Mouse (Mus musculus) monocyte, adult 2 months (primary cell): ENCODE data around the gene Angptl3.

Source experiments
- DNase-seq, 2 experiments: peaks; one replicate each; pipeline ENCODE4 v3.0.0; 2022; ENCODE audit warnings: low spot score in 2 of 2, low read depth in 1 of 2

The Angptl3 gene

GRCm38 (mm10) chr4:99030686-99031085, at the start of gene Angptl3:
TSS of gene Angptl3 (plus strand) at chr4:99030954.
- no peak for DNase-seq

DNA sequence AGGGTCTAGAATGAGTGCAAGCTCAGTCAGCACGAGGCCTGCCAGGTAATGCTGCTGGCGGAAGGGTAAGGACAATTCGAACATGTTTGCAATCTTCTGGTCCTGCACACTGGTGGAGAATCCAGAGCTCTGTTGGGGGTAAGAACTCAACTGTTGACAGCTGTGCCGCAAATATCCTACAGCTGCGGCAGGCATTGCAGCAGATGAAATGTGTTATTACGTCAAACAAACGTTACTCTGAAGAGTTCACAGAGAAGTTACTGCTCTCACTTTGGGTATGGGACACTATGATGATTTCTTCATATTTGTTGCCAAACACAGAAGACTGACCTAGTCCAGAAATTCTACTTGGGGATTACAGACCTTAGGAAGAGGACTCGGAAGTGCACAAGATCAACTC, 46.1 kb upstream of the Angptl3 start:
- DNase-seq, result no peak

GRCm38 (mm10) chr4:98993491-98993890, 37.3 kb upstream of the Angptl3 start:
- DNase-seq, result no peak

DNA sequence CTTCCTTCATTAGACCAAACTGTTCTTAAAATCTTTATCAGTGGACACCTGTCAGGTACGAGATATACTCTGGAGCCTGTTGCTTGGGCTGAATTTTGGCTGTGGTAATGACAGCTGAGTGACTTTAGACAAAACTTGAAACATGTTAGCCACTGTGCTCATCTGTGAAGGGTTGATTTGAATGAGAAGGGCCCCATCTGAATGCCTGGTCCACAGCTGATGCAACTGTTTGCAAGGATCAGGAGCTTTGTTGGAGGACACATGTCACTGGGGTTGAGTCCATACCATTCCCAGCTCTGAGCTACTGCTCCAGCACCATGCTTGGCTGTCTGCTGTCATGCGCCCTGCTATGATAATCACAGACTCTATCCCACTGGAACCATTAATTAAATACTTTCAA, 25.2 kb upstream of the Angptl3 start:
- no peak for DNase-seq

GRCm38 (mm10) chr4:99006319-99006718, 24.4 kb upstream of the Angptl3 start:
- no peak for DNase-seq

DNA sequence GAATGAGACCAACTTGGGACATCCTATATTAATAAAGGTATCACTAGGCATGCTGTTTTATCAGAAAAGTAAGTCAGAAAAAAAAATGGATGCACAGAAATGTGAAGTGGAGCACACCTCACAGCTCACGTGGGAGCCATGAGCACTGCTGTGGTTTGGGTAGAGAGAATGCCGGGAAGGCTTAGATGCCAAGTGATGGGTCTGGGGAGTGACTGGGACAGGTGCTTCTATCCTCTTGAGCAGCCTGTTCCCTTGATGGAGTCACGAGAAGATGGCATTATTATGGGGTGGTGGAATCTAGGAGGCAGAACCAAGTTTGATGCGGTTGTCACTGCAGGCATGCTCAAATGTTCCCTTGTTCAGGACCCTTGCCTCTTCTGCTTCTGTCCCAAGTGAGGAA, 19.7 kb upstream of the Angptl3 start:
- DNase-seq, result no peak

DNA sequence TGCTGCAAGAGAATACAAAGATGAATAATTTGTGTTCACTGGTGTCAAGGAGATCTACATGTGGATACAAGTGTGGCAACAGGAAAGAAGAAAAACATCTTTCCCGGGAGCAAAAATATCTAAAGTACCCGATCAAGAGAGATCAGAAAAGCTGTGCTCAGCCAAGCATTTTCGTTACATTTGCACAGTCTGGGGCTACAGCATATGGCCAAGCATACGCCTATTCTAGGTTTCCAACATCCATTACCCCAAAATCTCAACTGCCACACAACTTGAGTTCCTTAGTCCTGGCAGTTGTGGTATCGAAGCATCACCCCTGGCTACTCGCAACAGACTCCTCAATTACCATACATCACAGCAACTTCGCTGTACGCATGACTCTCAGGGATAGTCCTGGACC, 8.5 kb upstream of the Angptl3 start:
- DNase-seq, result no peak

DNA sequence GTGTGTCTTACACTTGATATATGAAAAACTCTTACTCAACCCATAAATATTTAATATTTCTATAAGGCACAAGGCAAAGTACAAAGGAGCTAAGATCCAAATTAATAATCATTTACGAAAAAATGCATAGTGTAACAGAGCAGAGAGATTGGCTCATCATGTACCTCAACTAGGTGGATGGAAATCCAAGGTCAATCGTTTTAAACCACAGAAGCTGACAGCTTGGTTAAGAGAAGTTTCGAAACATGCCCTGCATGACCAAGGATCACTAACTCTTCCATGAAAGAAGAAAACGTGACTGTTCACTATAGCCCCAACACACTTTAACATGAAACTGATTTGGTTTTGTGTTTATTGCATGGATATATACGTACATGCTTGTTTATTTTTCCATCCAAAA, 2.4 kb upstream of the Angptl3 start:
- no peak for DNase-seq

GRCm38 (mm10) chr4:99032921-99033320, 2.2 kb downstream of the Angptl3 start:
- no peak for DNase-seq

- DNase-seq, result no peak
Observed at GRCm38 (mm10) chr4:99044854-99045253, 14.1 kb downstream of the Angptl3 start.

DNA sequence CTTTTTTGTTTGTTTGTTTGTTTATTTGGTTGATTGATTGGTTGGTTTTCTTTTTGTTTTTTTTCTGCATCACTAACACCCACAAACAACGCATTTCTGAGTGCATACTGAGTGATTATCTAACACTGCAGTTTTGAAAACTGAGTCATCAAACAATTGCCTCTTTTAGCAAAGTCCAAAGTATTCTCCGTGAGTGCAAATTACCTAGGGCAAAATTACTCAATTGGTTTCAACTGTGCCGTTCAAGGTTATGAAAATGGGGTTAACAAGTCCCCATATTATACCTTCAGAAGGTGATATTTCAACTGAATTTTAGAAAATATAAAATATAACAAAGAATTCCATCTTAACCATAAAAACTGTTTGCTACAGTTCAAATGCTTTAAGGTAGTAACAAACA, 15.7 kb downstream of the Angptl3 start:
- no peak for DNase-seq

DNA sequence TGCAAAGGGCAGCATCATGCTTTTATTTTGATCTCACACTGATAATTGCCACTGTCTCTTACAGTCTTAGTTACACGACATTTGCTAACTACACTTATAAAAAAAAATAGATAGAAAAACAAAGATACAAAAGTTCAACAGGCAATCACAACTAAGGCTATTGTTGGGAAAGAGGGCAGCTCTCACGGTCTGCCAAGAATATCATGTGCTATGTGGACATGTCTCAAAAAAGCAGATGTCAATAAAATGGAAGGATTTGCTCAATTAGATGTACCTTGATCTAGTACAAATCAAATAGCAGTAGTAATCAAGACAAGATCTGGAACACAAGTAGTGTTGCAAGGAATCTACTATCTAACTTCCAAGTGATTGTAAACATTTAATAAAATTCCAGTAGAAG, 17.8 kb downstream of the Angptl3 start:
- no peak for DNase-seq

DNA sequence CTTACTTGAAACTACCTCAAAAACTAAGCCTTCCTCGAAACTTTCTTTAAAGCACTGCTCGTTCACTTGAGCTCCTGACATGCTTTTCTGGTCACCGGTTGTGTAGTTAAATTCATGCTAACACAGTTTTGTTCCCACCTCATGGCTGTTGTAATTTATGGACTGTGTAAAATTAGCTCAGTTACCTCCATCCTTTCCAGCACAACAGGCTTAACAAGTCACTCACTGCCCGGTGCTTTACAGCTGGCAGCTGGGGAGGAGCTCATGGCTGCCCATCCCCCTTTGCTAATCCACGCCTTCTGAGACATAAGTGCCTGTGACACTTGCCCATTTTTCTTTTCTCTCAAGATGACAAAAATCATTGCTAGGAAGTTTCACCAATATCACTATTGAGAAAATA, 33.8 kb downstream of the Angptl3 start:
- no peak for DNase-seq

DNA sequence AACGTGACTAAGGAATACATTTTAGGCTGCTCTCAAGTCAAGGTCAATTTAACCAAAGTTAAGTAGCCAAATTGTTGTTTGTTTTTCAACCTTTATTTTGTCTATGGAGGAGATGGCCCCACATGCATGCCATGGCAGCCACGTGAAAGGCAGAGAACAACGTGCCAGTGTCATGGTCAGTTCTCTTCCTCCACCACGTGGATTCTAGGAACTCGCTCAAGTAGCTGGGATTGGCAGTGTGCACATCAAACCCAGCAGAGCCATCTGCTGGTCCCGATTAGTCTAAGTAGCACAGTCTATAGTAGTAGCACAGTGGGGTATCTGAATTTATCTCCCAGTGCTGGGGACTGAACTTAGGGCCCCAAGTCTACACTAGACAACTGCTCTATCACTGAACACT, 38.1 kb downstream of the Angptl3 start:
- DNase-seq, result no peak

- DNase-seq, result no peak
Observed at GRCm38 (mm10) chr4:99078005-99078404, 47.3 kb downstream of the Angptl3 start.

GRCm38 (mm10) chr4:99081169-99081568, 50.4 kb downstream of the Angptl3 start:
- no peak for DNase-seq

- DNase-seq, result no peak
Observed at GRCm38 (mm10) chr4:99083862-99084261, 53.1 kb downstream of the Angptl3 start.

- no peak for DNase-seq
Observed at GRCm38 (mm10) chr4:99087760-99088485, 57.2 kb downstream of the Angptl3 start.

- DNase-seq, result no peak
Observed at GRCm38 (mm10) chr4:99091151-99091701, 60.5 kb downstream of the Angptl3 start.

GRCm38 (mm10) chr4:99091777-99092176, 61.0 kb downstream of the Angptl3 start:
- DNase-seq, result no peak
